Mouse (Mus musculus) adrenal gland, adult (tissue): ENCODE results near the gene Thbs4.

Source experiments
- DNase-seq, 2 experiments: peaks; one replicate each; pipeline ENCODE4 v3.0.0; 2022 to 2023; ENCODE audit warnings: low spot score in 1 of 2; ENCODE audit not compliant: inconsistent age in 2 of 2

Gene Thbs4

DNA sequence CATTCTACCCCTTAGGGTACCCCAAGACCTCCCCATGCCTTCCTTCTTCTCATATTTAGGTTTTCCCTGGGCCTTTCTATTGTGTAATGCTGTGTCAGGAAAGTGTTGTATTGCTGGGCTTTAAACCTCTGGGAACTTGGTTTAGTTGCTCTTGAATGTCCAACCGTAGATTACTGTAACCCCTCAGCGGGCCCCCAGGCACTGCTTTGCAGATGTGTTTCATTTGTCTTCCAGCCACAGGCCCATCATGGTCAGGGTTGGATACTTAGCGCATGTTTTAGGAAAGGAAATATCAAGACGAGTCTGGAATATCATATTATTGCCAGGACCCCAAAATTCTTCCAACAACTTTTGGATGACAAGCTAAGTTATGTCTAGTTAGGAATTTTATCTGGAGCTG lies 73.6 kb downstream of the Thbs4 start:
- DNase-seq = no peak

DNA sequence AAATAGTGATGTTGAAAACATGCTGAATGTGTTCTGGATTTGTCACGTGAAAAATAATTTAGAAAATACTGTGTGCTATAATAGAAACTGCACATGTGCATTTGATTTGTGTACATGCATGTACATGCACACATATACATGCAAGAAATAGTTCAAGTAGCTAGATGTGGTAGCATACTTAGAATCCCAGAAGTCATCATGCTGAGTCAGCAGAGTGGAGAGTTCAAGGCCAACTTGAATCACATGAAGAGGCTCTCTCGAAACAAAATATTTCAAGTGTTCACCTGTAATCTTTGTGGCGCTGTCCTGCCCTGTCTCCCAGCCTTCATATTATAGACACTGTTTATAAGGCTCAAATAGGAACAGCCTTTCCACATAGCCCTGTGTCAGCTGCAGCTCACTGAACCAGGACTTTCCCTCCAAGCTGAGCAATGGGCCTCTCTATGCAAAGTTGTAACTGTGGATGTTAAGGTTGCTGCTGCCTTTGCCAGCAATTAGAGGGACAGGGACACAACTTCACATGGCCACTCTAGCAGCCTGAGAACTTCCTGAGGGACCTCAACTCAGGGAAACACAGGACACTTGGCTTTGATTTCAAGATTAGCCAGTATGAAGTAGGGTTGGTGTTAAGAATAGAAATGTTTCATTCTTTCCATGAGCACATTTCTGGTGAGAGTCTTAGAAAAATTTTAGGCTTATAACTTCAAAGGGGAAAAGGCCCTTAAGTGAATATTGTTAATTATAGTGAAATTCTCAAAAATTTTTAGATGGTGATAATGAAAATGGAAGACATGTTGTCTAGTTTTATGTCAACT lies 76.6 kb downstream of the Thbs4 start:
- DNase-seq = no peak

DNA sequence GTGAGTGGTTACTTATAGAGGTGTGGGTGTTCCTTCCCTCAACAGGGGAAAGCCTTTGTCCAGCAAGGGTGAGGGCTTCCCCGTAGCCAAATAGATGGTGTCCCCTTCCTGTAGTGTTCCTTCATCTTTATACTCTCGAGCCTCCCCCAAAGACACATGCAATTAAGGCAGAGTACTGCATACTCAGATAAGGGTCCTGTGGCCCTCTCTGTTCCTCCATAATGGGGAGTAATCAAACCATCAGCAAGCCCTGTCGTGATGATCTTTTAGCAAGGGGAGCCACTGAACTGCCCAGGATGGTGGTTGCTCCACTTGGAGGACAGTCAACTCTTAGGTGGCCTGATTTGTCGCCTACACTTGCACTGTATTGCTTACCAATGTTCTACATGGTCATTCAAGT lies 82.0 kb downstream of the Thbs4 start:
- DNase-seq = no peak

DNA sequence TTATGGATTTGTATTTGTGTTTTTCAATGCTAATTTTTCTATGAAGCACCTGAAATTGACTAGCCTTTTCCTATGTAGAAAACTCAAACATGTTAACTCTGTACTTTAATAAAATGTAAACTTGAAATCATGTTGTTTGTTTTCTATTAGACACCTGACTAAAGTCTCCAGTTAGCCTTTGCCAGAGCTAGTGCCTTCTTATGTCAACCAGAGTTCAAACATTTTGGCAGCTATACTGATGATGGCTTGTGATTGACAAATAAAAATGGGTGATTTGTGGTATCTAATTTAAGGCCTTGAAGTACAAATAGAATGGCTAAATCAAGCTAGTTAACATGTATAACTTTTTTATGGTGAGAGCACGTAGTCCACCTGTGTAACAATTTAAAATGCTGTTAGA lies 82.8 kb downstream of the Thbs4 start:
- DNase-seq = no peak

DNA sequence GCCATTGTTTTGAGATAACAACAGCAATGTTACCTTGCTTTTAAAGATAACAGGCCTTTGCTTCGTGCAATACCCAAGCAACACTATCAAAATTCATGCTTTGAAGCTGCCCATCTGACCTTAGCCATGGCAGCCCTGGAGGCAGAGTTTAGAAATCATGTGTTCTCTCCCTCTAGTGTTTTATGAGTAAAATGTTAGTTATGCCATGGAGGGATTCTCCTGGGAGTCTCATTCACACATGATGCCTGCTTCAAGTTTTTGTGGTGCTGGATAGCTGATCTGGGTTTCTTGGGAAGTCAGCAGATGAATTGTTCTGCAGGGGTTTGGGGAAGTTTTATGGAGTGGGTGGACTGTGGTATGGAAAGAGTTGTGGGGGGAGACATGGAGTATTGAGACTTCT lies 84.3 kb downstream of the Thbs4 start:
- no peak for DNase-seq

DNA sequence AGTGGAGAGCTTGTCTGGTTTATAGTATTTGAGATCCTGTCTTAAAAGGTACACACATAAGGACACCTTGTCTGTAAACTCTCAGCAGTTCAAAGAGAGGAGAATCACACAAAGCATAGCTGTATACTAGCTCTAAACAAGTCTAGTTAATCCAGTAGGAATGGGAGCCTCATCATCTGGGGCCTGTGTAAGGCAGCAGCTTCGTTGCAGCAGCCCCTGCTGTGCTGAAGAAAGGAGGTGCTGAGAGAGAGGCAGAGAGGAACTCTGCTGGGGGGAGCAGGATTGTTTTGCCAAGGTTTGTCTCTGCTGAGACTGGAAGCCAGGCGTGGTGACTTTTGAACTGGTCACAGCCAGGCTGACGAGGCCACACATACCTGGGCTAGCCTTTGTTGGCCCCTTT lies 85.1 kb downstream of the Thbs4 start:
- DNase-seq = no peak

DNA sequence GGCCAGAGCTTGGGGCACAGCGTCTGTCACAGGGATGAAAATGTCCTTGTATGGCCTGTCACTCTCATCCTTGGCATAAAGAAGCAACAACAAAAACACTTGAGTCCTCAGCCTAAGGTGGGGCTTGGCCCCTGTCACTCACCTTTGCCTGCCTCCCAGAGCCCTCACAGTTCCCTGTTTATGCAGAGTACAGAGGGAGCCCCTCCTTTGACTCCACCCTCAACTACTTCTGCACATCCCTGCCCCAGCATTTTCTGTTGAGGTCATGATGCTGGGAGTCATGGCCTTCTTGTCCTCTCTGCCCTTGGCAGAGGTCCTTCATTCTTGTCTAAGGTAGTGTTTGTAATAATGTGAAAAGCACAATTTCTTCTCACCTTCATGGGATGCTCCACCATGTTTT lies 86.2 kb downstream of the Thbs4 start:
- DNase-seq = no peak

DNA sequence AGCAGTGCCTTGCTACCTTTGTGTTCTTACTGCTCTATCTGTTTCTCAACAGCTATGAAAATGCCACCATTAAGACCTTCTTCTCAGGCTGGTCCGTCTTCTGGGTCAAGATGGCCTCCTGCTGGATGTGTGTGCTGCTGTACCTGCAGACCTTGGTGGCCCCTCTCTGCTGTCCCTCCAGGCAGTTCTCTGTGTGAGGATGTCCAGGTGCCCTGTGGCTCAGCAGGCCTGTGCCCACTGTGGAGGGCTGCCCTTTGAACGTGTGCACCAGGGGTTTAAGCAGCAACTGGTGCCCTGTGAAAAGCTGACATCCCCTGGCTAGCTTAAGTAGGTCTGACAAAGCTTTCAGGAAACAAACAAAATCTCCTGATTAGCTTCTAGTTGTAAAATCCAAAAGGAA lies 86.7 kb downstream of the Thbs4 start:
- DNase-seq = no peak

DNA sequence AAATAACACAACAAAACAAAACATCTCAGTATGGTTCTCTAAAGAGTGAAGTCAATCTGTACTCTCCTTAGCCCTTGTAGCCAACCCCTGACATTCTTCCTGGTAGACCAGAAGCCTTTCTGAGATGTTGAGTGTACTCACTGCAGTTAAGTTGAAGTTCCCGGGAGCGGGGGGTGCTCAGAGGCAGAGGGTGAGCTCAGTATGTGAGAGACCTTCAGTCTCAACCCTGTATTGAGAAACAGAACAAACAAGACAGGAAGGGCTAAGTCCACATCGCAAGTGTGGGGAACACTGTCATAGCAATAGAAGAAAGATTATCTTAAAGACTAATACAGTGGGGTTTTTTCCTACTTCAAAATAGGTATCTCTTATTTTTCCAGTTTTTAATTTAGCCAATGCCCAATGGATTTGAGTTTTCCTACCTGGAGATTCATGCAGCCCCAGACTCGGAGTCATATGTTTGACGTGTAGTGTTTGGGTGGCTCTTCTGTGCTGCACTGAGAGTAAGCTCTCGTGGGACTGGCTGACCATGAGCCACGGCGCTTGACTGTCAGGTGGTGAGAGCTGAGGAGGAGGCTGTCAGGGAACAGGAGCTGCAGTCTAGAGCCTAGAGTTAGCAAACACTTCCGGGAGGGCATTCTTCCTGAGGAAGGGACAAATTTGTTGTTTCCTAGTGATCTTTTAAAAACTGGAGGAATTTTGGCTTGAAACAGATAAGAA lies 88.1 kb downstream of the Thbs4 start:
- no peak for DNase-seq

DNA sequence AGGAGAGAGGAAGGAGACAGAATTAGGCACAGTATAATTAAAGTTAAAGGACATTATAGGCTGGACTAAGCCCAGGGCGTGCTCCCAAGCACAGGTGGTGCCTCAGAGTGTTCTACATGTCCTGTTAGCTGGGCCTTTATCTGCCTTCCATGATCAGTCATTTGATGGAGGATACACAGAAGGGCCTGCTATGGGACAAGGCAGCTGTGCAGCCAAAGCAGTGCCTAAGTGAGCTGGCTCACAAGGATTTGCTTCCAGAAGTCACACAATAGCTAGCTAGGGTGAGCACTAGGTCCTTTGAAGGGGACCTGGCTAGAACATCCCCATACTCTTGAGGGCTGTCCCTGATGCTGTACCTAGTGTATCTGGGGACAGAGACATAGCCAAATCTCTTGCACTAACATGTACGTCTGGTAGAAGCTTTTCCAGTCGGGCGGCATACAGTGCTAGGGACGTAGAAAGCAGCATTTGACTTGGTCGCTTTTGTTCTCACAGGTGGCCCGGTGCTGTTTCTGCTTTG lies 89.5 kb downstream of the Thbs4 start:
- DNase-seq = no peak

DNA sequence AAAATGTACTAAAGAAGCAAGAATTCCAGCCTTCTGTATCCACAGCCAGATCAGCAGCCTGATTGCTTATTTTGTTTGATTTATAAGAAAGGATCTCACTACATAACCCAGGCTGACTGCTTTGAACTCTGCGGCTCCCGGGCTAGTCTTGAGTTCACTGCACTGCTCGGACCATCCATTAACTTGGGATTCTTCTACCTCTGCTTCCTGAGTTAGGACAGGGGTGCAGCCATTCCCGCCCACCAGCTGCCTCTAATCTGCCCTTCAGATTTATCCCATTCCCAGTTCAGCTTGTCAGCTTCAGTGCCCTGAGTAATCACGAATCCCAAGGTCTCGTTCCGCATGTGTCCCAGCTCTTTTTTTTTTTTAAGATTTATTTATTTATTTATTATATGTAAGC lies 90.4 kb downstream of the Thbs4 start:
- DNase-seq = peak; percentile 40 to 66

DNA sequence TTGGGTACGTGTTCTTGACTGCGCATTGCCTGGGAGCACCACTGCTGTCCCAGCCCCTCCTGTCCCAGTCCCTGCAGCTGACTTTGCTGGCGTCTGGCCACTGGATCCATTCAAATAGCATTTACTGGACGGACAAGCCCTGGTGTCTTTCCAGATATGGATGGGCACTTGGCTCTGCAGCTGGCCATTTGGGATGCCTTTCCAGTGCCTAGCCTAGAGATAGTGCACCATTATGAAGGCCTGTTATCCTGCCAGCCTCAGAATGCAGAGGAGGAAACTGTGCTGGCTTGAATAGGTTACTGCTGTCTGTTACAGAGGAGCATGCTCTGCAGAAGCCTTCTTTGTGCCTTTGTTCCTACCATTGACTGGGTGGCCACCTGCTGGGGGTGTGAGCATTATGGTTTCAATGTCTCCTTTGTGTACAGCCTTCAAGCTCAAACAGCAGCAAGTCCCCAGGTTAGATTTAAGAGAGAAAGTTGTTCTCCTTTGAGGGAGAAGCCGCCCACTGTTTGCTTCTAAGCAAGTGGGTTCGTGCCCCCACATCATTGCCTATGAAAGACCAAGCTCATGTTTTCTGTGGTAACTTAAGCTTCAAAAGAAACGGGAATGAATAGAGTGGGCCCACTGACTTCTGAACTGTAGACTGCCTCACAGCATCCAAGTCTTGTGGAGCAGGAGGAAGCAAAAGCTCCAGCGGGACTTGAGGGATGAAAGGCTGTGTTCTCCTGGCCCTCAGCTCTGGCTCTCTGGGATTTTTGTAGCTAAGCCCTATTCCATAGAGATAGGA lies 91.2 kb downstream of the Thbs4 start:
- DNase-seq = peak in 1 of 2 experiments; percentile 24

DNA sequence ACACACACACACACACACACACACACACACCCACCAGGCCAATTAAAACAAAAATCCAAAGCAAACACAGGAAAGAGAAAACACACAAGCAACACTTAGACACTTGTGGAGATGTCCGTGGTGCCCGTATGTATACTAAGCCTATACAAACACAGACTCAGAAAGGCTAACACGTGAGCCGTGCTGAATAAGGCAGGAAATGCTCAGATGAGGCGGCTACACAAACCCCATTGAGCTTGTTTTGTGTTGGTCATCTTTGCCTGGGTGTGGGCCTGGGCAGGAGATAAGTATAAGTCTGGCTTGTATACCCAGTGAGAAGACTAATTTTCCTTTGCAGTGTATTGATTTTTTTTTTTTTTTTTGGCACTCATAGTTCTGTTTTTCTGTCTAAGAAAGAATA lies 92.6 kb downstream of the Thbs4 start:
- DNase-seq = no peak
